Mouse (Mus musculus) heart, embryonic 12.5 days (tissue): ENCODE results near the gene Nfib. TPM values are rescaled to one million over a fixed set of nuclear protein-coding genes. Genes with fewer than 3 reads are reported as not detected.

Experiments
- ATAC-seq: fragments of 200-750 bp; cut with Nextera tagmentation; 2 replicates; pipeline ENCODE4 v1.8.0; 2017; ENCODE audit warnings: moderate TSS enrichment, moderate library complexity; ENCODE audit not compliant: insufficient number of reproducible peaks, low FRiP score
- H3K27ac ChIP-seq: fragments of 300-500 bp; sonication (generic); 2 replicates; pipeline ENCODE4 v1.5.1; 2016; ENCODE audit warnings: mild to moderate bottlenecking, moderate library complexity; ENCODE audit not compliant: poor library complexity, severe bottlenecking
- H3K27me3 ChIP-seq: fragments of 300-500 bp; sonication (generic); replicated peaks from 2 replicates; pipeline ENCODE4 v1.6.1; 2016; ENCODE audit warnings: mild to moderate bottlenecking, moderate library complexity
- H3K36me3 ChIP-seq: fragments of 300-500 bp; sonication (generic); 2 replicates; pipeline ENCODE4 v1.6.1; 2016; ENCODE audit warnings: mild to moderate bottlenecking, moderate library complexity
- H3K4me1 ChIP-seq: fragments of 300-500 bp; sonication (generic); replicated peaks from 2 replicates; pipeline ENCODE4 v1.6.1; 2016; ENCODE audit warnings: mild to moderate bottlenecking
- H3K4me2 ChIP-seq: fragments of 300-500 bp; sonication (generic); 2 replicates; pipeline ENCODE4 v1.6.1; 2016; ENCODE audit warnings: mild to moderate bottlenecking, moderate library complexity
- H3K4me3 ChIP-seq: fragments of 300-500 bp; sonication (generic); 2 replicates; pipeline ENCODE4 v1.5.1; 2016; ENCODE audit warnings: mild to moderate bottlenecking
- H3K9ac ChIP-seq: fragments of 300-500 bp; sonication (generic); 2 replicates; pipeline ENCODE4 v1.6.1; 2016; ENCODE audit warnings: mild to moderate bottlenecking, moderate library complexity
- H3K9me3 ChIP-seq: fragments of 300-500 bp; sonication (generic); replicated peaks from 2 replicates; pipeline ENCODE4 v1.6.1; 2016; ENCODE audit warnings: mild to moderate bottlenecking, moderate library complexity
- WGBS: fragments of 180-500 bp; shearing (Covaris S2); methylation state at CpG from one replicate; pipeline ENCODE4 v1.1.7; 2016; 5-methylcytosine and 5-hydroxymethylcytosine counted together
- polyA plus RNA-seq: library from polyadenylated mRNA; unstranded; fragments of >200 nt; fragmentation: Nextera tagmentation; extraction: Ambion mirVana; gene quantifications from 2 replicates; pipeline ENCODE4 v1.2.1, GENCODE M21; 2016

Gene Nfib
- polyA plus RNA-seq, 1 experiment from 2014 or later = 57.5 TPM

DNA sequence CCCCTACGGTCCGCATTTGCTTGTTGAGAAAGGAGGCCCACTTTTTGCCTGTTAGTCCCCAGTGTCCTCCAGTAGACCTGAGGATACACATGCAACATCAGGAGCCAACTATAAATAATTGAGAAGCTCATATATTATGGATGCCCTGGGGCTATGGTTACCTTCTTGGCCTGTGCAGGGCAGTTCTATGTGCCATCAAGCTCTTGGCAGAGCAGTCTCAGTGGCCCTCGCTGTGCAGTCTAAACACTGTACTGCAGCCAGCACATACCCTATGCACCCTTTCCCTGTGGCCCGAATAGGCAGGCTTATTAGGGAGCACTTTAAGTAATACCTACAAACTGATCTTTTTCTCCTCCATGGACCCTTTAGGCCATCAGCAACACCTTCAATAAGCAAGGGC is 185.6 kb downstream of the Nfib start:
- Histone ChIP-seq H3K4me2 (no peak overlapping the region), H3K9me3 (no peaks in the 10 kb centered on the region), H3K27ac (no peak overlapping the region), H3K36me3 (peaks cover 5% of the 10 kb centered on the region; the same call in 1 of the 2 replicates), H3K4me1 (peaks cover 9% of the 10 kb centered on the region; the same call in 1 of the 2 replicates), H3K9ac (no peak overlapping the region), H3K27me3 (no peaks in the 10 kb centered on the region), H3K4me3 (no peak overlapping the region)
- WGBS = 86% methylated on average over 4 of the region's 4 CpGs
- no peak for ATAC-seq

DNA sequence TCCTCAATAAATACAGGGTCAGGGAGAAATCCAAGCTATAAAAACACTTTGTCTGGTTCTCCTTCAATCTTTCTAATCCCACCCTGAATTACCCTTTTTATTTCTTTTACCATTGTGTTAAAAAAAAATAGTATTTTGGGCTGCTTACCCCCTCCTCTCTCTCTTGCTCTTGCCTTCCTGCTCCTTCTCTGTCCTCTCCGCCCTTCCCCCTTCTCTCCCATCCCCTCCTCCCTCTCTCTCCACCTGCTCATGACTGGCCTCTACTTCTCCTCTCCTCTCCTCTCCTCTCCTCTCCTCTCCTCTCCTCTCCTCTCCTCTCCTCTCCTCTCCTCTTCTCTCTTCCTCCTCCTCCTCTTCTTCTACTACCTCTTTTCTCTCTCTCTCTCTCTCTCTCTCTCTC is 187.4 kb downstream of the Nfib start:
- 100% methylated on average over 1 of the region's 1 CpGs for WGBS
- no peaks in the 10 kb centered on the region for H3K9me3 ChIP-seq
- peaks cover 5% of the 10 kb centered on the region; the same call in 1 of the 2 replicates for H3K36me3 ChIP-seq
- H3K4me1 ChIP-seq = peaks cover 16% of the 10 kb centered on the region
- H3K27me3 ChIP-seq = no peaks in the 10 kb centered on the region
- no peak overlapping the region for H3K27ac ChIP-seq
- no peak overlapping the region for H3K4me2 ChIP-seq
- H3K4me3 ChIP-seq = no peak overlapping the region
- no peak for ATAC-seq
- H3K9ac ChIP-seq = no peak overlapping the region

DNA sequence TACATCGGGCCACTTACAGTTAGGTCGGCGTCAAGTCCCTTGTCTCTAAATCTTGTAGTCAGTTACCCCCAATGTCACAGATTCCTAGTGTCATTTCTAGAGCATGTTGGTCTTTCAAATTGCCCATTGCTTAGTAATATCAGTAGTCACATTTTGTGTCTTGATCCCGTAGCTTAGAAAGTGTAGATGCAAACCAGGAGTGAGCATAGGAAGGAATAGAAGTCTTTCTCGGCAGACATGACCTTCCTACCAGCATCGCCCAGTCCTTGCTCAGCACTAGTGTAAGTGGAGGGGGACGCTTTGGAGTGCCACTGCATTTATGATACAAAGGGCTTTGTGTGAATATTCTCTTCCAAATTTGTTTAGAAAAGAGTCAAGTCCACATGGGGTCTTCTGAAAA is 188.2 kb downstream of the Nfib start:
- H3K4me1 ChIP-seq = peaks cover 17% of the 10 kb centered on the region
- H3K9me3 ChIP-seq = no peaks in the 10 kb centered on the region
- peak overlapping the region; percentile 21; the same call in 1 of the 2 replicates for H3K4me2 ChIP-seq
- H3K27ac ChIP-seq = no peak overlapping the region
- no peak overlapping the region for H3K9ac ChIP-seq
- peaks cover 5% of the 10 kb centered on the region; the same call in 1 of the 2 replicates for H3K36me3 ChIP-seq
- H3K27me3 ChIP-seq = no peaks in the 10 kb centered on the region
- H3K4me3 ChIP-seq = no peak overlapping the region
- no peak for ATAC-seq
- WGBS = 40% methylated on average over 7 of the region's 7 CpGs

DNA sequence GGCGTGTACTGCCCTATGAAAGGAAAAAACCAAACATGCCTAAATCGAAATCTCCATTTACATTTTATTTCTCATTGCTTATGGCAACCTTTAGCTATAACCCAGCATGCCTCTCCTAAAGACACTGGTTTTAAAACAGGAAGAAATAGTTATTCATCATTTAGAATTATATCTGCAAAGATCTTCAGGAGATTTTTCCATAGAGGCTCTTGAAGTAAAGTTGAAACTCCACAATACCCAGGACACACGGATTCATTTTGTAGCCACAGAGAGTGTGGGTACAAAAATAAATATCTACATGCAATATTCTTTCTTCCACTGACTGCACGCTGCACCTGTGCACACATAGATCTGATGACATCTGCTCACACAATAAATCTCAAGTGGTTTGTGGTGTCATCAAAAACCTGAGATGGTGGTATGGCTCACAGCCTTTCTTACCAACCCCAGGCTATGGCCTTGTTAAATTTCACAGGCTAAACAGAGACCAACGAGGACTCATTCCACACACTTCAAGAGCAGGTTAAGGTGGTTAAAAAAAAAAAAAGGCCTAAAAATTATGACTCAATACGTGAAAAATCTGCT is 189.2 kb downstream of the Nfib start:
- no peak for ATAC-seq
- no peak overlapping the region for H3K4me2 ChIP-seq
- no peaks in the 10 kb centered on the region for H3K9me3 ChIP-seq
- H3K9ac ChIP-seq = no peak overlapping the region
- H3K27ac ChIP-seq = no peak overlapping the region
- no peaks in the 10 kb centered on the region for H3K27me3 ChIP-seq
- WGBS = 72% methylated on average over 6 of the region's 6 CpGs
- no peak overlapping the region for H3K4me3 ChIP-seq
- peaks cover 5% of the 10 kb centered on the region; the same call in 1 of the 2 replicates for H3K36me3 ChIP-seq
- peaks cover 20% of the 10 kb centered on the region for H3K4me1 ChIP-seq

DNA sequence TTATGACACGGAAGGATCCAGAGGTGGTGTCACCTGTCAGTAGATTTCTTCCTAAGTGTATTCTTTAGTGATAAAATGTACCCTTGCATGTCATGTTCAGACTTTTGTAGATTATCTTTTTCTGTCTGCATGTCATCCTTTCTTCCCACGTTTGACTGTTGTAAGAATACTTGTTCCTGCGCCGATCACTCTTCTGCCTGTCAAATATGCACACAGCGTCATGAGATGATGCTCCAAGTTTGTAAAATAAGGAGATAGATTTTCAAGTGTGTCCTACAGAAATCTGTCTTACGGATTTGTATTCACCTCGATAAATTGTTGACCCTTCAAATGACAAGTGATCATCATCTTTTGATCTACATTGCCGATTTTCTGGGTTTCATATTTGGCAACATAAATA is 190.6 kb downstream of the Nfib start:
- H3K4me3 ChIP-seq = no peak overlapping the region
- no peaks in the 10 kb centered on the region for H3K27me3 ChIP-seq
- no peak overlapping the region for H3K9ac ChIP-seq
- no peaks in the 10 kb centered on the region for H3K9me3 ChIP-seq
- peaks cover 5% of the 10 kb centered on the region; the same call in 1 of the 2 replicates for H3K36me3 ChIP-seq
- no peak for ATAC-seq
- WGBS = 74% methylated on average over 8 of the region's 8 CpGs
- H3K4me2 ChIP-seq = no peak overlapping the region
- peaks cover 31% of the 10 kb centered on the region for H3K4me1 ChIP-seq
- H3K27ac ChIP-seq = no peak overlapping the region

DNA sequence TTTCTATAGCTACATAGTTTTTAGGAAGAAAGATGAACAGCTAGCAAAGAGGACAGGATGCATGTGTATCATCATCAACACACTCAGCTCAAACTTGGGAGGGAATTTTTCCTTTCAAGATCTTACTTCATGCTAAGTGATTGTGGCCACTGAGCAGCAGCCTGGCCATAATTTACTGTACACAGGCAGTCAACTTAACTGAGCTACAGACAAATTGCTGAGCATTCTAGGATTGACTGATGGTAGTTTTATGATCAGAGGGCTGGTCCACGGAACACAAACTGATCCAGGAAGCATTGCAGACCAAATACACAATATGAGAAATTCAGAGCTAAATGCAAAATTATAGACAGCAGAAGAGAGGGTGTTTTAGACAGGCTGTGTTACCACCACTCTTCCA is 191.2 kb downstream of the Nfib start:
- no peak overlapping the region for H3K9ac ChIP-seq
- H3K36me3 ChIP-seq = peaks cover 4% of the 10 kb centered on the region; the same call in 1 of the 2 replicates
- no peak for ATAC-seq
- H3K27ac ChIP-seq = no peak overlapping the region
- WGBS = 72% methylated on average over 1 of the region's 1 CpGs
- no peaks in the 10 kb centered on the region for H3K9me3 ChIP-seq
- H3K27me3 ChIP-seq = no peaks in the 10 kb centered on the region
- H3K4me3 ChIP-seq = no peak overlapping the region
- peaks cover 36% of the 10 kb centered on the region for H3K4me1 ChIP-seq
- H3K4me2 ChIP-seq = peak overlapping the region; percentile 29; the same call in 1 of the 2 replicates

DNA sequence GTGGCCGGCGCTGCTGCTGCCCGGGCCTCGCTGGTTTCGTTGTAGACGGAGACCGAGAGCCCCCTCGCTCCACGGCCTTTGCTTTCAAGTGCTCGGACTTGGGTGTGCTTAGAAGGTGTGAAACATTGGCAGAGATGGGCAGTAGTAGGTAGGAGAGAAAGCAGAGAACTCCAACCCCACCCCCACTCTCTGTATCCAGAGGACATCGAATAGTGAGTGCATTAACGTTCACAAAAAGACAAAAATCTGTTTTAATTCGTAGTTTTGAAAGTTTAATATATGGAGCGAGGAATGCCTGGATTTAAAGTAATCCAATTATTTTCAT is 192.2 kb downstream of the Nfib start:
- H3K4me2 ChIP-seq = peak overlapping the region; percentile 93
- under 1% methylated on average over 14 of the region's 14 CpGs for WGBS
- H3K9me3 ChIP-seq = no peaks in the 10 kb centered on the region
- ATAC-seq = no peak; the same call in 1 of the 2 replicates
- peak overlapping the region; percentile 77 for H3K9ac ChIP-seq
- peak overlapping the region; percentile 97 for H3K27ac ChIP-seq
- H3K36me3 ChIP-seq = no peaks in the 10 kb centered on the region
- H3K4me1 ChIP-seq = peaks cover 42% of the 10 kb centered on the region
- no peaks in the 10 kb centered on the region for H3K27me3 ChIP-seq
- H3K4me3 ChIP-seq = peak overlapping the region; percentile 52

DNA sequence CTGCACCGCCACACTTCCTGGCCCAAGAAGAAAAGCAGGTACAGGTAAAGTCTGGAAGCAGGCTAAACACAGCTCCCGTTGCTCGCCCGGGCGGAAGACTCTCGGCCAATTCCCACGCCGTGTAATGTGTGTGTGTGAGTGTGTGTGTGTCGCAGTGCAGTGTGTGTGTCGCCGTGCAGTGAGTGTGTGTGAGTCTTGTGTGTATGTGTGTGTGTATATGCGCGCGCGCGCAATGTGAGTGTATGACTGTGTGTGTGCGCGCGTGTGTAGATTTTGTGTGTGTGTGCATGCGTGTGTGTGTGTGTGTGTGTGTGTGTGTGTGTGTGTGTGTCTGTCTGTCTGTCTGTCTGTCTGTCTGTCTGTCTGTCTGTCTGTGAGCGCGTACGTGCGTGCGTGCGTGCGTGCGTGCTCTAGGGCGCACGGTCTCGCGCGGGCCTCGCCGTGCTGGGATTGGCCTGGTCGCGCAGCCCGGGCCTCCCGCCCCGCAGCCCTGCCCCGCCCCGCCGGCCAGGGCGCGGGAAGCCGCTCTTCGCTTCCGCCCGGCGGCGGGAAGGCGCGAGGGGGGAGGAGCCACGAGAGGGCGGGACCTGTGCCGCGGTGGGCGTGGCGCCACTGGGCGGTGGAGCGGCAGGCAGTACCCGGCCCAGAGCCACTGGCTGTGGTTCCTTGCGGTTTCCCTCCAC is 192.7 kb downstream of the Nfib start:
- H3K4me1 ChIP-seq = peaks cover 46% of the 10 kb centered on the region
- no peaks in the 10 kb centered on the region for H3K9me3 ChIP-seq
- no peaks in the 10 kb centered on the region for H3K36me3 ChIP-seq
- H3K27me3 ChIP-seq = no peaks in the 10 kb centered on the region
- H3K4me3 ChIP-seq = peak overlapping the region; percentile 52
- peak overlapping the region; percentile 93 for H3K4me2 ChIP-seq
- H3K9ac ChIP-seq = peak overlapping the region; percentile 89
- under 1% methylated on average over 61 of the region's 63 CpGs for WGBS
- ATAC-seq = peak; percentile 97
- peak overlapping the region; percentile 97 for H3K27ac ChIP-seq

DNA sequence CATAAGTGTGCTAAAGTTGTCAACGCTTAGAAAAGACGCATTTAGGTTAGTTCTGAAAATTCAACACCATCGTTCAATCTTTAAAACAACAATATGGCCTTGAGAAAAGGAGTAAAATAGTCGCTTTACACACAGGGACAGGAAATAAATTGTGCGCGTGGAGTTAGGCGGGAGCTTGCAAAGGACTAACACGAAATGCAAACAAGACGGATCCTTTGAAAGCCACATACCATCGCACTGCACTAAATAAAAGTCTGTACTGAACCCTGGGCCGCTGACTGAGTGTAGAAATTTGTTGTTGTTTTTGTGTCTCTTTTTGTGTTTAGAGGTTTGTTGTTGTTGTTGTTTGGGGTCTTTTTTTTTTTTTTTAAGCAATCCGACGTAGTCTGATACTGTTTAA is 193.2 kb downstream of the Nfib start:
- Histone ChIP-seq H3K27me3 (no peaks in the 10 kb centered on the region), H3K27ac (peak overlapping the region; percentile 97), H3K4me2 (peak overlapping the region; percentile 93), H3K4me3 (peak overlapping the region; percentile 52), H3K36me3 (no peaks in the 10 kb centered on the region), H3K9ac (peak overlapping the region; percentile 89), H3K4me1 (peaks cover 44% of the 10 kb centered on the region), H3K9me3 (no peaks in the 10 kb centered on the region)
- 3% methylated on average over 13 of the region's 13 CpGs for WGBS
- ATAC-seq = no peak

DNA sequence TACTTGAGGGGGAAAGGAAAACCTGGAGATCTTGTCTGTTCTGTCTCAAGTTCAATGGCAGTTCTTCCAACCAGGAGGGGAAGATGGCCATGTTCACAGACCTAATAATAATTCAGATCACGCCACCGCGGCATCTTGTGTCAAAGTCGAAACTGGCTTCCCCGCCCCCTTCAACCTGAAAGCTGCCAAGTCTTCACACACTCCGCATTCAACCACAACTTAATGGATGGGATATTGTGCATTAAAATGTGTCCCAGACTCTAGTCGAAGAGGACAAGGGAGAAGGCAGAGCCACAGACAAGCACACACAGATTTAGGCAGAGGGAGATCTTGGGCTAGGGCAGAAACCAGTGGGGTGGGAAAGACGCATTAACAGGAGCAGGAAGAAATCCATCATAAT is 194.0 kb downstream of the Nfib start:
- no peak for ATAC-seq
- H3K27ac ChIP-seq = peak overlapping the region; percentile 97
- H3K9me3 ChIP-seq = no peaks in the 10 kb centered on the region
- H3K4me1 ChIP-seq = peaks cover 41% of the 10 kb centered on the region
- H3K36me3 ChIP-seq = no peaks in the 10 kb centered on the region
- peak overlapping the region; percentile 80 for H3K9ac ChIP-seq
- H3K4me3 ChIP-seq = peak overlapping the region; percentile 52
- no peaks in the 10 kb centered on the region for H3K27me3 ChIP-seq
- peak overlapping the region; percentile 93 for H3K4me2 ChIP-seq
- under 1% methylated on average over 8 of the region's 8 CpGs for WGBS

DNA sequence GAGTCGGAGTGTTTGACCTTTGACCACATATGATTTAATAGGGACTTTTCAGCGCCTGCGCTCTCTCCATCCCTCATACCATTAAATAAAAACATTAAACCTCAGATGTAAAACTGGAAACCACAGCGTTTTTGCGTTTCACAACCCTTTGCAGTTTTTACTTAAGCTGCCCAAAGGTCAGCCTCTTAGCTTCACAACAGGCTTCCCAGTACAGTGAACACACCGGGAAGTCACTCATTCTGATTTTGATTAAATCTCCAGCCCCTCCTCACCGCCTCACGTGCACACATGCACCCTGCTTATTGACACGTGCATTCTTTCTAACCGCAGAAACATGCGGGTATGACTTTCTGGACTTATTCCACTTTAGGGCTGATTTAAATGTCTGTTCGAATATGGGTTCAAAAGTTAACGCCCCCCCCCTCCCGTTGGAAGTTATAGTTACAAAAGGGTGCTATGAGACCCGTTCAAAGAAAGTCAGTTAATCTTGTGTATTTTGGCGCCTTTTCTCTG is 194.5 kb downstream of the Nfib start:
- no peak for ATAC-seq
- H3K27ac ChIP-seq = peak overlapping the region; percentile 97
- 10% methylated on average over 16 of the region's 16 CpGs for WGBS

More for the DNA sequence above, 194.5 kb downstream of the Nfib start:
- Histone ChIP-seq H3K4me1 (peaks cover 41% of the 10 kb centered on the region), H3K9ac (peak overlapping the region; percentile 80), H3K4me3 (peak overlapping the region; percentile 52), H3K9me3 (no peaks in the 10 kb centered on the region), H3K4me2 (peak overlapping the region; percentile 93), H3K36me3 (no peaks in the 10 kb centered on the region), H3K27me3 (no peaks in the 10 kb centered on the region)
